Mouse (Mus musculus): ENCODE results near the gene Fbxw25.
"Not testable (repeated sequence)": the region's sequence is repeated elsewhere in the genome, so short reads cannot be mapped to it uniquely, and the experiment has no call there.

Gene Fbxw25

GRCm38 (mm10) chr9:109664552-109664951 lies at the start of gene Fbxw25:
Gene Fbxw25 (minus strand): TSS chr9:109664652.
- not testable (repeated sequence) for DNase-seq (ENCODE audit: low read depth, low spot score)

GRCm38 (mm10) chr9:109702600-109702999 lies 38.1 kb upstream of the Fbxw25 start, which contains the start of gene Fbxw18:
Gene Fbxw18 (minus strand): TSS chr9:109702700.
- not testable (repeated sequence) for DNase-seq (ENCODE audit: low read depth, low spot score)

DNA sequence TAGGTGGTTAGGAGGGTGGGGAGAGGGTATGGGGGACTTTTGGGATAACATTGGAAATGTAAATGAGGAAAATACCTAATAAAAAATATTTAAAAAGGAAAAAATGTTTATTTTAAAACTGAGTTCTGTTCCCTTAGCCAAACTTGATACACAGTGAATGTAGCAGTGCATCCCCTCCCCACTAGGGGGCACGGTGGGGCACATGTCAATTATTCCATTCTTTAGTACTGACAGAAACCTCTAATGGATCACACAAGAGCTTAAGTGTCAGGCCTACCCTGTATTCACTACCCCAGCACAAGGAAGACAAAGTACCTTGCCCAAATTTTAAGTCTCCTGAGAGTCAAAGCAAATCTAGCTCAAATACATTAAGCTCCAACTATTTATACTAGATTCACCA lies 20.8 kb upstream of the Fbxw25 start:
- DNase-seq (ENCODE audit: low read depth, low spot score): peak; percentile 33

- DNase-seq (ENCODE audit: low read depth, low spot score): not testable (repeated sequence)
Observed at GRCm38 (mm10) chr9:109625957-109626356, 38.5 kb downstream of the Fbxw25 start, which contains the start of gene Fbxw24. Gene Fbxw24 (minus strand): TSS chr9:109626057.

GRCm38 (mm10) chr9:109606837-109607236 lies 57.6 kb downstream of the Fbxw25 start:
- peak; percentile 26 for DNase-seq (ENCODE audit: low read depth, low spot score)

DNA sequence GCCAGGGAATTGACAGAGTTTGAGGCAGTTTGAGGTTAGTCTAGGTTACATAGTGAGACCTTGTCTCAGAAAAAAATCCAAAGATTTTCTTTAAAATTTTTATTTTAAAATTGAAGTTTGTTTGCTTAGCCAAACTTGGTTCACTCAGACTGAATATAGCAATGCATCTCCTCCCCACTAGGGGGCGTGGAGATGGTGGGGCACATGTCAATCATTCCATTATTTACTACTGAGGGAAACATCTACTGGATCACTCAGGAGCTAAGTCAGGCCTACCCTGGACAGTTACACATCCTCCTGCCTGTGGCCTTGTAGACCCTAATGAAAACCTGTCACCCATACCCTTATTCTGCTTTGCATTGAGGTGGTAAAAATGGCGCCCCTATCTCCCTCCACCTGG lies 62.3 kb downstream of the Fbxw25 start:
- peak; percentile 11 for DNase-seq (ENCODE audit: low read depth, low spot score)

DNA sequence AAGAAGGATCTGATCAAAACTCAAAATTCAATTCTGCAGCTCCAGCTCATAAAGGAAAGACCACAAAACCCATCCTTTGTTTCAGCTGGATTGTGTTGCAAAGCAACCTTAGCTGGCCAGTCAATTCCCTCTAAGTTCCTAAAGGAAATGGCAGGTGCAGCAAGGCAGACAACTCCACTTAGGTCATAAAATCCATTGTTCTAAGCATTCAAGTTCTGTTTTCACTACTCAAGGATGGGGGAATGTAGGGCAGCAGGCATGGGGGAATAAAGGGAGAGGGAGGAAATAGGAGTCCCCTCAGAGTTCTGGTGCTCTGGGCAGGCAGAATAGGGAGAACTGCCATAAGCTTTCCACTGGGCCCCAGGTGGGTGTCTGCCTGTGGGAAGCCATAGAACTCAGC lies 67.2 kb downstream of the Fbxw25 start:
- DNase-seq (ENCODE audit: low read depth, low spot score): no peak

Data from A20 (cell line).